Mouse (Mus musculus): ENCODE measurements around the gene Fam207a. TPM values are rescaled to one million over a fixed set of nuclear protein-coding genes. Genes with fewer than 3 reads are reported as not detected.
A peak's percentile ranks its signal among the peaks of the same experiment; 100 is the strongest.

The Fam207a gene
- 10 to 100 TPM in 1 of 2 experiments, 1 to 10 TPM in 1; 9.8 to 10.5 TPM for total RNA-seq (2021)

GRCm38 (mm10) chr10:77515385-77516348 is at the start of gene Fam207a:
Gene Fam207a, minus strand, starts transcription at chr10:77515785.
- intact Hi-C loops (cut with DNase I) = loop anchor here (1.0 to 5.0 kb wide), 2 partner anchors 107 to 362 kb away; partner anchors contain the start of gene Ube2g2
- peak; percentile 93 to 94 for DNase-seq

GRCm38 (mm10) chr10:77565005-77565404 is 49.4 kb upstream of the Fam207a start:
- DNase-seq = no peak
- intact Hi-C loops (cut with DNase I) = loop anchor here (5.0 to 10.0 kb wide), 2 partner anchors 283 to 420 kb away; no protein-coding TSS in a partner anchor

- intact Hi-C loops (cut with DNase I) = loop anchor here (10.0 kb wide), 1 partner anchor 417 kb away; no protein-coding TSS in a partner anchor
- no peak for DNase-seq
These were observed 45.9 kb upstream of the Fam207a start for GRCm38 (mm10) chr10:77561508-77561907.

- intact Hi-C loops (cut with DNase I) = loop anchor here (10.0 kb wide), 1 partner anchor 416 kb away; no protein-coding TSS in a partner anchor
- no peak for DNase-seq
These were observed 45.2 kb upstream of the Fam207a start for GRCm38 (mm10) chr10:77560830-77561229.

- intact Hi-C loops (cut with DNase I) = loop anchor here (10.0 kb wide), 1 partner anchor 415 kb away; no protein-coding TSS in a partner anchor
- DNase-seq = no peak
These were observed 44.5 kb upstream of the Fam207a start for GRCm38 (mm10) chr10:77560090-77560489.

GRCm38 (mm10) chr10:77557641-77558040 is 42.1 kb upstream of the Fam207a start:
- no peak for DNase-seq
- intact Hi-C loops (cut with DNase I) = no loop called here

GRCm38 (mm10) chr10:77556631-77557030 is 41.0 kb upstream of the Fam207a start:
- intact Hi-C loops (cut with DNase I) = no loop called here
- no peak for DNase-seq

GRCm38 (mm10) chr10:77554918-77555317 is 39.3 kb upstream of the Fam207a start:
- DNase-seq = no peak
- intact Hi-C loops (cut with DNase I) = no loop called here

- no peak for DNase-seq
- intact Hi-C loops (cut with DNase I) = no loop called here
These were observed 37.7 kb upstream of the Fam207a start for GRCm38 (mm10) chr10:77553285-77553684.

- intact Hi-C loops (cut with DNase I) = no loop called here
- no peak for DNase-seq
These were observed 36.6 kb upstream of the Fam207a start for GRCm38 (mm10) chr10:77552162-77552561.

GRCm38 (mm10) chr10:77550874-77551273 is 35.3 kb upstream of the Fam207a start:
- DNase-seq = peak in 1 of 2 experiments; percentile 24
- intact Hi-C loops (cut with DNase I) = no loop called here

- DNase-seq = no peak
- intact Hi-C loops (cut with DNase I) = no loop called here
These were observed 33.0 kb upstream of the Fam207a start for GRCm38 (mm10) chr10:77548576-77548975.

GRCm38 (mm10) chr10:77544916-77545315 is 29.3 kb upstream of the Fam207a start:
- DNase-seq = peak; percentile 80 to 81
- intact Hi-C loops (cut with DNase I) = no loop called here

GRCm38 (mm10) chr10:77543226-77543625 is 27.6 kb upstream of the Fam207a start:
- intact Hi-C loops (cut with DNase I) = no loop called here
- DNase-seq = no peak

- intact Hi-C loops (cut with DNase I) = no loop called here
- DNase-seq = no peak
These were observed 26.5 kb upstream of the Fam207a start for GRCm38 (mm10) chr10:77541864-77542666.

- DNase-seq = no peak
- intact Hi-C loops (cut with DNase I) = no loop called here
These were observed 25.1 kb upstream of the Fam207a start for GRCm38 (mm10) chr10:77540576-77541102.

- DNase-seq = no peak
- intact Hi-C loops (cut with DNase I) = no loop called here
These were observed 23.8 kb upstream of the Fam207a start for GRCm38 (mm10) chr10:77539320-77539945.

GRCm38 (mm10) chr10:77537215-77538209 is 21.9 kb upstream of the Fam207a start:
- DNase-seq = no peak
- intact Hi-C loops (cut with DNase I) = no loop called here

- intact Hi-C loops (cut with DNase I) = no loop called here
- DNase-seq = no peak
These were observed 21.1 kb upstream of the Fam207a start for GRCm38 (mm10) chr10:77536727-77537126.
